Mouse (Mus musculus): Measurements from ENCODE around the gene Ppp1r14a.

- TF ChIP-seq CTCF (IDR thresholded peaks at IDR 0.05; ENCODE audit: borderline replicate concordance, extremely low read depth, insufficient read depth, insufficient read length) (no peak), POLR2A (IDR thresholded peaks at IDR 0.05; ENCODE audit: borderline replicate concordance, extremely low read depth, insufficient read depth, insufficient read length, poor library complexity, severe bottlenecking) (no peak)
Measured at GRCm38 (mm10) chr7:29313051-29313450, 23.9 kb downstream of the Ppp1r14a start.
